Mouse (Mus musculus) testis, postnatal 10 days (tissue): Measurements from ENCODE around the gene Fam186a.
"Not testable (repeated sequence)": the region's sequence is repeated elsewhere in the genome, so short reads cannot be mapped to it uniquely, and the experiment has no call there.

Experiments
- DNase-seq: peaks from one replicate; pipeline ENCODE4 v3.0.0; 2021; ENCODE audit warnings: low spot score

The Fam186a gene

DNA sequence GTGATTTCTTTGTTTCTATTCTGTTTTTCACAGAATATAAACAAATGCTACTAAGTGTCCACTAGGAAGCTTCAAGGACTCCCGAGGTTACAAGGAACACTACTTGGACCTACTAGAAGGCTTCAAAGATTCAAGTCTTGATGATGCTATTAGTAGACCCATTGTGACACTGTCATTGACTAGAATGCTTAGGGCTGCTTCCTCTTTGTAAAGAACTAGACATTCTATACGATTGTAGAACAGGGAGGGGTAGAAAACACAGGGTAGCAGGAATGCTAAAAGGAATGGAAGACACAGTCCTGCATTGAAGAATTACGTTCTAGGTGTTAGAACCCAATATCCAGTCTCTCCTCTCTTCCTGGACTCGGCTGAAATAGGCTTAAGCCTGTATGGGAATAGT, at the start of gene Fam186a:
Gene Fam186a, minus strand, starts transcription at position 101 of the 400 bp plus-strand sequence.
- DNase-seq = no peak

DNA sequence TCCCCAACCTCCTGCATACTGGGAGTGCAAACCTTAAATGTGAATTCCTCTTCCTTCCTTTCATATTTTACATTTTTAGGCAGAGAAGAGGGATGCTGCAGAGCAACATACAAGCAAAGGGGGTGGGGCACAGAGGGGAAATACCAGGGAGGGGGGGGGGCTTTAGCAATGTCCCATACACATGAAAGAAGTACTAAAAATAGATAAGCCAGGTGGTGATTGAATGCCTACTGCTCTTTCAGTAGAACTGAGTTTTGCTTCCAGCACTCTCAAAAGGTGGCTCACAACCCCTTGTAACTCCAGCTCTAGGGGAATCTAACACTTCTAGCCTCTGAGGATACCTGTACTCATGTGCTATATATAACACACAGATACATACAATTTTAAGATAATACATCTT, 39.3 kb upstream of the Fam186a start:
- no peak for DNase-seq

DNA sequence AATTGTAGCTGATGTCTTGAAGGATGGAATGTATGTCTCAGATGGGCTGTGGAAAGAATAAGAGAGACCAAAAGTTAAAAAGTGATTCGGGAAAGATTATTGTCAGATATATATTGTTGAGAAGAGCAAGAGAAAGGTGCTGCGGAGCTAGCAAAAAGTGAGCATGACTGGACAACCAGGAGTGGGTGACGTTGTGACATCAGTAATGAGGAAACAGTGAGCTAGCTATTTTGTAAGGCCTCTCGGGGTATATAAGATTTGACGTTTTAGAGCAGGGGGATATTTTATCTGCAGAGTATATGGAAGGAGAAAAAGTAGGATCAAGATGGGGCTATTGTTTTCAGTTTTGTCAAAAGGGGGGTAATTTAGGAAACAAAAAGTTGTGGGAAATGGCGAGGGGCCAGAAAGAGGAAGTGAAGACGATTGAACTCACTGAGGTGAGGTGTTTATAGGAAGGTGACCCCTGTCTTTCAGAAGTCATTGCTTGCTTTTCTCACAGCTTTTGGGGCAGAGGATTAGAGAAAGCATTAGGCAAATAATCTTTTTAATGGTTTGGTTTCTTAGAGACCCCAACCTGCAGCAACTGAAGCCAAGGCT, 37.9 kb upstream of the Fam186a start:
- DNase-seq = no peak

DNA sequence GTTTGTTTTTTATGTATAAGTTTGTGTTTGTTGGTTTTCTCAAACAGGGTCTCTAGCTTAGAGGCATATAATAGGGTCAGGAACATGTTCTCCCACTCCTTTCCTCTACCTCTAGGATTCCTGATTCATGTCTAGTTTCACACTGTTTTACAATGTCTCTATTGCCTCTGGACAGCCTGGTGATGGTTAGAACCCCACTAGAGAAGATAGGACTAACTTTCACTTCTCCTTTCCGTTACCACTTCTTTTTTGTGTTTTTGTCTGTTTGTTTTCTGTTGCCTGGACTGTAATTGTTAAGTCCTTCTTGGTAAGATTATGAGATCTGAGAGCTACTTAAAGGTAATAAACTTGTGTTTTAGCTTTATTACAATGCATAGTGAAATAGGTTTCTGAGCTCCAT, 32.5 kb upstream of the Fam186a start:
- DNase-seq = no peak

DNA sequence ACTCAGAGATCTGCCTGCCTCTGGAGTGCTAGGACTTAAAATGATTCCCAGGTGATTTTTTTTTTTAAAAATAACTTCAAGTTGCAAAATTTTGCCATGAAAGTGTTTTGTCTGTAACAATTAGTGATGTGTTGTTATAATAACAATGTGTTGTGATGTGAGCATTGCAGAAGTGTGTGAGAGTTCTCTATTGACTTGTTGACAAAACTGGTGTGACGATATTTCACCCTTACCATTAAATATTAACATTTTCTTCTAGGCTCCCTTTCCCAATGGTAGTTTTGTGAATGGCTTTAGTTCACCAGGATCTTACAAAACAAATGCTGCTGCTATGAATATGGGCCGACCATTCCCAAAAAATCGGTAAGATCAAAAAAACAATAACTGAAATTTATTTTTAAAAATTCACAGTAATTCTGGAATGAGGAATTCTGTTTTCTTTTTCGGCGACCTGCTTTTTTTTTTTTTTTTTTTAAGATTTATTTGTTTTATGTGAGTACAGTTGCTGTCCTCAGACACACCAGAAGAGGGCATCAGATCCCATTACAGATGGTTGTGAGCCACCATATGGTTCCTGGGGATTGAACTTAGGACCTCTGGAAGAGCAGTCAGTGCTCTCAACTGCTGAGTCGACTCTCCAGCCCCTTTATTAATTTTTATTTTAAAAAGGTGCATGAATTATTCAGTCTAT, 30.4 kb upstream of the Fam186a start:
- no peak for DNase-seq

DNA sequence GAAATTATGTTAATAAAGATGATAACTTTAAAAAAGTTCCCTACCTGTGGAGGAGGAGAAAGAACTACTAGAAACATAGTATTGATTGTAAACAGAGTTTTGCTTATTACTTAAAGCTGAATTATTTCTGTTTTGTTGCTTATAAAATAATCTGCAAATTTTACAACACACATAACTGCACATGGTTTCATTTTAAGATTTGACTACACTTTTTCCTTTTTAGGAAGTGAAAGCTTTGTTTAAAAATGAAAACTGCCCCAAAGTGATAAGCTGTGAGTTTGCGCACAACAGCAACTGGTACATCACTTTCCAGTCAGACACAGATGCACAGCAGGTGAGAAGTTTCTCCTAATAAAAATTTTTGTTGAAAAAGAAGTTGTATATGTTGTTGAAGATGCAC, 26.2 kb upstream of the Fam186a start:
- no peak for DNase-seq

DNA sequence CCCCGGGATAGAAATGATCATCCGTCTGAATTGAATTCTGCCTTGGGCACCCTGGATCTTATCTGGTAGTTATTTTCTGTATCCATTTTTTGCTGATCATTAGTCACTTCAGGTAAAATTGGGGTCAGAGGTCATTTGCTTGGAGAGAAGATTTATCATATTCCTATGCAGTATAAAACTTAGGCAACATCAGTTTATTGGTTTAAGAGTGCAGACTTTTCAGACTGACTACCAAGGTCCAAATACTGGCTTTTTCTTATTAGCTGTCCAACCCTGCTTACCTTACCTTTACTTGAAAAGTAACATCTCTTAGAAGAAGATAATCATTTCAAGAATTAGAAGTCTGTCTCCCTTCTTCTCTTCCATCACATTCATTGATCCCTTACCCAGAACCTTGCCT, 12.9 kb upstream of the Fam186a start:
- no peak for DNase-seq

DNA sequence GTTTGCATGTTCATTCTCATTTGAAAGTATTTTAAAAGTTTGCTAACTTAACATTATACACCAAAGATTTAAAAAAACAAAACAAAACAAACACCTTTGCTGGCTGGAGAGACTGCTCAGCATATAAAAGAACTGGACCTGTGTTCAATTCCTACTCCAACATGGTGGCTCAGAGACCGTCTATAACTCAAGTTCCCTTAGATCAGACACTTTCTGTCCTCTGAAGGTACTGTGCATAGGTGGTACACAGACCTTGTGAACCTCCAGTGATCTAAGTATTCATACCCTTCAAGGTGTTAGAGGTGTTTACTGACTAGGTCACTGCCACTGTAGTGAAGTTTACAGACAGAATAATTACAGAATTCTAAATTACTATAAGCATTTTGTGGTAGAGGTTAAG, 12.4 kb upstream of the Fam186a start:
- no peak for DNase-seq

DNA sequence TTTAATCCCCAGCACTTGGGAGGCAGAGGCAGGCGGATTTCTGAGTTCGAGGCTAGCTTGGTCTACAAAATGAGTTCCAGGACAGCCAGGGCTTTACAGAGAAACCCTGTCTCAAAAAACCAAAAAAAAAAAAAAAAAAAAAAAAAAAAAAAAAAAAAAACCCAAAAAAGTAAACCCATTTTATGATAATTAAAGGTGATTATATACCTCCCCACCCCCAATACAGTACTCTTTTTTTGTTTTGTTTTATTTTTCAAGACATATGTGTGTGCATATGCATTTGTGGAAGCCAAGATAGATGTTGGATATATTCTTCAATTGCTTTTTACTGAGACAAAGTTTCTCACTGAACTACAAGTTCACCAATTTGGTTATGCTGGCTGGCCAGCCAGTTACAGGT, 9.3 kb upstream of the Fam186a start:
- not testable (repeated sequence) for DNase-seq

DNA sequence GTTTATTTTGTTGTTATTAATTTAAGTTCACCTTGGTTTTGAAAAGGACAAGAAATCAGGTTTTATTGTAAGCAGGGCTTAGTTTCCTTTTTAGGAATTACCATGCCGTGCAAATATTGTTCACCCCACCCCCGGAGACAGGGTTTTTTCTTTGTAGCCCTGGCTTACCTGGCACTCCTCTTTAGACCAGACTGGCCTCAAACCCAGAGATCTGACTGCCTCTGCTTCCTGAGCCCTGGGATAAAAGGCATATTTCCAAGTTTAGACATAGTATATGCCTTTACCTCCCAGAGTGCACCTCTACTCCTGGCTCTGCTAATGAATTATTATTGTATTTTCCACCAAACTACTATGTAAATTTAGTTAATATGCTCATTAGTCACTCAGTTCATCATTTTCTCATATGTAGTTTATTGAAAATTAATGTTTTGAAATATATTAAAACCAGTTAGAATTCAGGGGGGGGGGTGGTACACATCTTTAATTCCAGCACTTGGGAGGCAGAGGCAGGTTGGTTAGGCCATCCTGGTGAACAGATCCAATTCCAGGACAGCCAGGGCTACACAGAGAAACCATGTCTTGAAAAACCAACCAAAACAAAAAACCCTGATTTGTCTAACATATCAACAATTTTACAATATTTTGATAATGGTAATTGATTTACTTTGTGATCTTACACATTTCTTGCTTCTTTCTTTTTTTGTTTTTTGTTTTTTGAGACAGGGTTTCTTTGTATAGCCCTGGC, 7.8 kb upstream of the Fam186a start:
- no peak for DNase-seq

DNA sequence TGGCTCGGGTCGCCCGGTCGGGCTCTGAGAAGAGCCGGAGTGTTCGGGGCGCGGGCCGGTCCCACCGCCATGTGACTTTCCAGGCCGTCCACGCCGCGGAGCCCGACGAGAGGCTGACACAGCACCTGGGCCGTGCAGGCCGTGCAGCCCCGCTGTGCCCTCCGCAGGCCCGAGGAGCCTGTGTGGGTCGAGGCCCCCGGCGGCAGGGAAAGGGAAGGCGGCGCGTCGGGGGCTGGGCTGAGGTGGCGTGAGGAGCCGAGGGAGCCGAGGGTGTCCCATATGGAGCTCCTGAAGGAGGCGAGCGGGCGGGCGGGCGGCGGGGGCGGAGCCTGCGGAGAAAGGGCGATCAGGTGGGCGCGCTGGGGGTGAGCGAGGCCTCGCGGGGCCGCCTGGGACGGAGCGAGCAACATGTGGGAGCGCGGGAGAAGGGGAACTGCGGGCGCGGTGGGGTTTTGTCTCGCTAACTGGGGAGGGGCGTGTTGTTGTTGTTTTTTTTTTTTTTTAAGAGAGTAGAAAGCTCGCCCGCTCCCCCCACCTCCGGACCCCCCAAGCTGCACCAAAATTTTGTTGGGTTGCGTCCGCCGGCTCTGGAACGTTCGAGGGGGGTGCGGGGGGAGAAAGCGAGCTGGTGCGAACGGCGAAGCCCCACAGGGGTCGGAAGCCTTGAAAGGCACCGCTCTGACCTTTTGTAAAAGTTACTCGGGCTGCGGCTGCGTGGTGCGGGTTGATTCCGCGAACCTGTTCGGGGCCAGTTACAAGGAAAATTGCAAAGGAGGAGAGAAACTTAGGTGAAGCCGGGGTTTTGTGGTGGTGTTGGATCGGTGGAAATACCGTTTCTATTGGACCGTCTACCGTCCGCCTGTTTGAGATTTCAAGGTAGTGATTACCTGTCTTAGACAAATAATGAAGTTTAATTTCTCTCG, 6.4 kb upstream of the Fam186a start:
- peak; percentile 84 for DNase-seq

DNA sequence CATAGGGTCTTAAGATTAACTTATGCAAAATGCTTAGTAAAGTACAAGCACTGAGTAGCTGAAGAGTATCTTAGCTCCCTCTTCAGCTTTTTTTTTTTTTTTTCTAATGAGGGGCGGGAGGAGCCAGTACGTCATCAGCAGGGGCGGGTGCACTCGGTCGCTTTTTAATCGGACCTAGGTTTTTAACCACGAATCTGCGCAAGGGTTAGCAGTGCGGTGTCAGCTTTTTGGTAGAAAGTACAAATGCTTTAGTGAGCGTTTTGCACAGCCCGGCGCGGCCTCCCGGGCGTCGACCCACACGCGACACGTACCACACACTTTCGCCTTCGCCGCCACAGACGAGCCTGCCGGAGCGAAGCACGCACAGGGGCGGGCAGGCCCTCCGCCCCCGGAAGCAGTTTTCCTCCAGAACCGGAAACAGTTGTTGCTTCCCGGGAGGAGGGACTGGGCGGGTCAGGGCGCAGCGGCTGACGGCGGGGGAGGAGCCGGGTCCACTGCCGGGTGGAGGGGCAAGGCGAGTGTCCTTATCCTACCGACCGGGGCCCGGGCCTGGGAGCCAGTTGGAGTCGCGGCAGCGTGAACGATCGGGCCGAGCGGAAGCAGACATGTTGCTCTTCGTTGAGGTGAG, 5.6 kb upstream of the Fam186a start:
- DNase-seq = peak; percentile 96

DNA sequence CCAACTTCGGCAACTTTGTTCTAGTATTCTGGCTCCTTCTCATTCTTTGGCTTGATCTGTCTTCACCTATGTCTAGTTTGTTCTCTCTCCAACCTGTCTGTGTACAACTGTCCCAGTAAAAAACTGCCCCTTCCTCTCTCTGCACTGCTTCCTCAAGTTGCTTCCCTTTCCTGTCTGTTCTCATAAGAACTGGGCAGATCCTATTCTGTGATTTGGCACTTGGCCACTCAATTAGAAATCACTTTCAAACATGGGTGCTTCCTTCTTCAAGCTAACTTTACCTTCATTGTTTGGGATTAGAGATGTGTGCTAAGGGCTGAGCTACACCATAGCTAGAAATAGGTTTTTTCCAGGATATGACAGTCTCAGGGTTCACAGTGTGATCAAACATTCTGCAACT, 3.7 kb upstream of the Fam186a start:
- DNase-seq = peak; percentile 21

DNA sequence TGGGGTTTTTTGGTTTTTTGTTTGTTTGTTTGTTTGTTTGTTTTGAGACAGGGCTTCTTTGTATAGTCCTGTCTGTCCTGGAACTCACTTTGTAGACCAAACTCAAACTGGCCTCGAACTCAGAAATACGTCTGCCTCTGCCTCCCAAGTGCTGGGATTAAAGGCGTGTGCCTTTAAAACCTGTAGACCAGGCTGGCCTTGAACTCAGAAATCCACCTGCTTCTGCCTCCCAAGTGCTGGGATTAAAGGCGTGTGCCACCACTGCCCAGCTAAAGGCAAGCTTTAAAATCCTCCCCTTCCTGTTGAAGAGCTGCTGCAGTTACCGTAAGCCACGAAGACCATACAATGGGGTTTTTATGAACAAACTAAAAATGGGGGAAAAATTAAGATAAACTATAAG, 2.9 kb upstream of the Fam186a start, which contains the start of gene Larp4:
Gene Larp4, plus strand, starts transcription at position 301 of the 400 bp plus-strand sequence.
- DNase-seq = peak; percentile 20

DNA sequence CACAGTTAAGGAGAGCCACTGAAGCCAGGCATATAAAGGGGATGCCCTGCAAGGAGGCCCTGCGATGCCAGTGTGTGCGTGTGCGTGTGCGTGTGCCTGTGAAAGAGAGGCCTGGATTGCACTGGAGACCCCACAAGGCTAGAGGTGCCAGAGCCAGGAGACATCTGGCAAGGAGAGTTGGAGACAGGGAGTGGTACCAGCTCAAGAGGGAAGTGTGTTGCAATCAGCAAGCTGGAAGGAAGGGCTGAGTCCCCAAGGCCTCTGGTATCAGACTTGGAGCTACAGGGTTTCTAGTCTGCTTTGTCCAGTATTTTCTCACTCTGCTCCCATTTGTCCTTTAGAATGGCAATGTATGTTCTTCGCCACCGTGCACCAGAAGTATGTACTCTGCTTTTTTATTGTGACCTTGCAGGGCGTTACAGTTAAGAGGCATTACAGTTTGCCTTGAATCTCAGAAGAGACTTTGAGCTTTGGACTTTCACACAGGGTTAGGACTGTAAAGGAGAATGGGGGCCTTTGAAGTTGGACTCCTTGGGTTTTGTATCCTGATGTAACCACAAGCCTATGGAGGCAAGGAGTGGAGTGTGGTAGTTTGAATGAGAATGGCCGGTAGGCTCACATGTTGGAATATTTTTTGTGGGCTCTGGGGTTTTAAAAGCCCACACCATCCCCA, 1.6 kb downstream of the Fam186a start:
- no peak for DNase-seq

DNA sequence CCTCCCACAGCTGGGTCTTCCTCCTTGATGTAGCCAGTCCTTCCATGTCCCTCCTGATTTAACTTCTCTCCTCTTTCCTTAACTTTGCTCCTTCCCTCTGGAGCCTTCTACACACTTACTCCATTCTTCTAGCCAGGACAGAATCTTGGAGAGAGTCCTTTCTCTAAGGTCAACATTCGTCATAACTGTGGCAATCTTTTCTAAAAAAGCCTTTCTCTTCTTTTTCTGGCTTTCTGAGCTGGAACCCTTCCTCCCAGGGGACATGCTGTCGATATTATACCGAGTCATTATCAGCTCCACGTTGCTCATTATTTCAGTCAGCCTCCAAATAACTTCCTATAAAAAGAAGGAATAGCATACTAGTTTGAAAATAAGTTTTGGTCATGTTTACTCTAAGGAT, 11.5 kb downstream of the Fam186a start:
- no peak for DNase-seq

DNA sequence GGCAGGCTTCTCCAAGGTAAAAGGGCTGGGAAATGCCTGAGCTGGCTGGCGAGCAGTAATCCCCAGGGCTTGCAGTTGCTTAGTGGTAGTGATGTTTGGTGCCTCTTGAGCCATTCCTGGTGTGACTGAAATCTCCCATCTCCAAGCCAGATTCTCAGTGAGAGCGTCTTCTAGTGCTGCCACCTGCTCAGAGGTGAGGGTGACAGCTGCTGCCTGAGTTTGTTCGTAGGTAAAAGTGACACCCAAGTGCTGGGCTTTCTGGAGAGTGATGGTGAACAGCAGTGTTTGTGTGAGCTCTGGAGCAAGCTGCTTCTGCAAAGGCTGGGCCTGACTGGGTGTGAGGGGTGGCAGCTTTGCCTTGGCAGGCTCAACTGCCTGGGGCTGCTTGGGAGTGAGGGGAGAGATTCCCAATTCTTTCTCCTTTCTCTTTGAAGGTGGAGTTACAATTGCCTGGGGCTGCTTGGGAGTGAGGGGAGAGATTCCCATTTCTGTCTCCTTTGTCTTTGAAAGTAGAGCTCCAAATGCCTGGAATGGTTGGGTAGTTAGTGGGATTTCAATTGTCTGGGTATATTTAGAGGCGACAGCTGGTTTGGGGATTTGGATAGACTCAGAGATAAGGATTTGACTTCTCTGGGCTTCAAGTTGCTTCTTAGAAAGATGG, 25.8 kb downstream of the Fam186a start:
- DNase-seq = no peak

DNA sequence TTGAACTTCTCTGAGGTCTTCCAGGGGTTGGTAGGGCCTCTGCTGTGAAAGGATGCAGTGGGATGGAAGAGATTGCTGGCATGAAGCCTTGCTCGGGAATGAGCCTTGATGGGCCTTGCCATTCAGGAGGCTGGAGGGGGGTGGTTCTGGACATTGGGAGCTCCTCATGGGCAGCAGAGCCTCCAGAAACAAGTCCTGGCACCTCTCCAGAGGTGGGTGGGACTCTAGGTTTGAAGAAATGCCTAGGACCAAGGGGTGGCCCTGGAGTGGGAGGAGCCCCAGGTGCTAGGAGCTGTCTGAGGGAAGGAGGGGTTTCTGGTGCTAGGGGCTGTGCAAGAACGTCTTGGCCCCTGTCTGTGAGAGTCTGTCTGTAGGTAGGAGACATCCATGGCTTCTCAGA, 26.4 kb downstream of the Fam186a start:
- no peak for DNase-seq

DNA sequence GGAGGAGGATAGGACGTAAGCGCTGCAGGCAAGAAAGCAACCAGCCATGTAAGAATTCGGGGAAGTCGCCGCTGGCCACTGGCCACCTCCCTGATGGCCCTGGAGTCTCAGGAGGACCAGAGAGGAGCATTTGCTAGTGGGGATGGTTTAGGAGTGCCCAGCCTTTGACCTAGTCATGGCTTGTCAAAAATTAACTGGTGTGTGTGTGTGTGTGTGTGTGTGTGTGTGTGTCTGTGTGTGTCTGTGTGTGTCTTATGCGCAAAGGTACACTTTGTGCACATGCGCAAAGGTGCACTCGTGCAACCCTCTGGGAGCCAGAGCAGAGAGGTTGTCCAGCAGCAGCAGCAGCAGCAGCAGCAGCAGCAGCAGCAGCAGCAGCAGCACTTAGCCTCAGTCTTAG, 29.0 kb downstream of the Fam186a start:
- no peak for DNase-seq

DNA sequence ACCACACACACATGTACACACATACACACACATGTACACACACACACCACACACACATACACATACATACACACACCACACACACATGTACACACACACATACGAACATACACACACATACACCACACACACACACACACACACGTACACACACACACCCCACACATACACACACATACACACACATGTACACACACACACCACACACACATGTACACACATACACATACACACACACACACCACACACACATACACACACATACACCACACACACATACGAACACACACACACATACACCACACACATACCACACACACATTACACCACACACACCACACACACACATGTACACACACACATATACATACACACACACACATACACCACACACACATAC, 30.2 kb downstream of the Fam186a start:
- no peak for DNase-seq

DNA sequence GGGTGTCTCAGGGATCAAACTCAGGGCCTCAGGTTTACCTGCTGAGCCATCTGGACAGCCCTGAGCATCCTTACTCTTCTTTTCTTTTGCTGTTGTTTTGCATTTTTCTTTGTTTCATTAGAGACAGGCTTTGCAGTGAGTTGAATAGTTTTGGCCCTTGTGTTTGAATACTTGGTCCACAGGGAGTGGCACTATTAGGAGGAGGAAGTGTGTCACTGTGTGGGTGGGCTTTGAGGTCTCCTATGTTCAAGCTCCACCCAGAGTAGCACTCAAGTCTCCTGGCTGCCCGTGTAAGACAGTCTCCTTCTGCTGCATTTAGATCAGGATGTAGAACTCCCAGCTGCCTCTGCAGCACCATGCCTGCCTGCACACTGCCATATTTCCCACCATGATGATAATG, 32.4 kb downstream of the Fam186a start:
- DNase-seq = no peak
